In the genomic region with DNA sequence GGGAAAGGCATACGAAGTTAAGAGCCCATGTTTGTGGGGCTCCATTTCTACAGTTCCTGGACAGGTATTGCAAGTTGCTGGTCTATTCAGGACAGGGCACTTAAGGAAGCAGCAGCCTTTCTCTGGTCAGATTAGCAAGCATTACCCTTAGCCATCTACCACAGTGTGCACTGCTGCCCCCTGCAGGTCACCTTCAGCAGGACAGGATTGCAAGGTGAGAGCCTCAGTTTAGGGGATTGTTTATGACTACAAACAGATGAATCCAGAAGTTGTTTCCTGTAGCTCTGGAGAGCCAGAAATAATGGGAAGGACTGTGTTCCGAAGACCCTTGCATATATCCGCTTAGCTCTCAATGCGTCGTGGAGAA, we compare ENCODE assay signal across 8 mouse cellular contexts. TPM values are rescaled to one million over a fixed set of nuclear protein-coding genes. Genes with fewer than 3 reads are reported as not detected.
DNase-seq lines count a peak whose midpoint lies in the region; ATAC-seq and TF ChIP-seq lines count a peak whose summit lies in the region.

No protein-coding gene starts in this region.

- no peak overlapping the region for H3K4me3 ChIP-seq in forebrain, embryonic 14.5 days (ENCODE audit: low read depth, low read length)
- no peak overlapping the region for H3K4me3 ChIP-seq in forebrain, embryonic 16.5 days (replicated peaks; ENCODE audit: low read length)
- no peak overlapping the region for H3K4me3 ChIP-seq in cerebellum, adult 2 months (replicated peaks; ENCODE audit: insufficient read depth, low read depth, low read length)
- no peak overlapping the region for H3K4me3 ChIP-seq in testis, adult 2 months (ENCODE audit: control insufficient read depth, low read depth, low read length)

- H3K9ac ChIP-seq in forebrain, embryonic 14.5 days (ENCODE audit: low read length) = no peak overlapping the region
- no peak overlapping the region for H3K9ac ChIP-seq in forebrain, embryonic 16.5 days (replicated peaks; ENCODE audit: low read depth, low read length)

- no peak for TF ChIP-seq POLR2A in cerebellum, adult 2 months (IDR thresholded peaks at IDR 0.05; ENCODE audit: borderline replicate concordance, insufficient read depth, low read length)
- TF ChIP-seq POLR2A in testis, adult 2 months (IDR thresholded peaks at IDR 0.05; ENCODE audit: control insufficient read depth, low read depth, low read length) = no peak

- H3K36me3 ChIP-seq in forebrain, embryonic 14.5 days (ENCODE audit: control insufficient read depth, insufficient read depth, low read length) = no peaks in the 10 kb centered on the region
- no peaks in the 10 kb centered on the region for H3K36me3 ChIP-seq in forebrain, embryonic 16.5 days (ENCODE audit: control insufficient read depth, insufficient read depth)
- H3K36me3 ChIP-seq in testis, adult 2 months (ENCODE audit: control insufficient read depth, insufficient read depth, low read length) = no peaks in the 10 kb centered on the region

- TF ChIP-seq CTCF in cerebellum, adult 2 months (IDR thresholded peaks at IDR 0.05; ENCODE audit: borderline replicate concordance, insufficient read depth, low read depth, low read length) = peak; percentile 95
- TF ChIP-seq CTCF in testis, adult 2 months (IDR thresholded peaks at IDR 0.05; ENCODE audit: control insufficient read depth, insufficient read depth, insufficient replicate concordance, low read depth, low read length) = peak; percentile 90; the same call in 1 of the 2 replicates

- no peak for ATAC-seq in forebrain, embryonic 14.5 days
- ATAC-seq in forebrain, embryonic 16.5 days = no peak

- H3K4me1 ChIP-seq in forebrain, embryonic 14.5 days (ENCODE audit: control insufficient read depth, insufficient read depth, low read length) = peaks cover 21% of the 10 kb centered on the region
- peaks cover 25% of the 10 kb centered on the region for H3K4me1 ChIP-seq in forebrain, embryonic 16.5 days (replicated peaks; ENCODE audit: control insufficient read depth, insufficient read depth, low read length)
- no peaks in the 10 kb centered on the region for H3K4me1 ChIP-seq in cerebellum, adult 2 months (ENCODE audit: control insufficient read depth, insufficient read depth, low read length)
- peaks cover 14% of the 10 kb centered on the region for H3K4me1 ChIP-seq in testis, adult 2 months (ENCODE audit: control insufficient read depth, insufficient read depth, low read length)

- peak; percentile 11 for DNase-seq in forebrain, embryonic 14.5 days (ENCODE audit: low spot score)
- DNase-seq in ovary, postnatal 36 days (ENCODE audit: low spot score) = peak; percentile 49
- no peak for DNase-seq in ovary, adult 18-20 months (ENCODE audit: low spot score)
- DNase-seq in cerebellum, adult 2 months = peak; percentile 57 to 76
- DNase-seq in heart, postnatal 4 days = peak; percentile 70
- peak; percentile 85 for DNase-seq in lung, postnatal 14 days

- 56% methylated on average over 5 of the region's 5 CpGs for WGBS in forebrain, embryonic 14.5 days
- WGBS in forebrain, embryonic 16.5 days = 65% methylated on average over 5 of the region's 5 CpGs
- 71% methylated on average over 5 of the region's 5 CpGs for WGBS in cerebellum, adult 2 months

- no peaks in the 10 kb centered on the region for H3K9me3 ChIP-seq in forebrain, embryonic 14.5 days (replicated peaks; ENCODE audit: control insufficient read depth, low read length)
- H3K9me3 ChIP-seq in forebrain, embryonic 16.5 days (ENCODE audit: control insufficient read depth, low read length) = no peaks in the 10 kb centered on the region

- no peak overlapping the region for H3K27ac ChIP-seq in forebrain, embryonic 14.5 days (ENCODE audit: low read depth, low read length)
- no peak overlapping the region for H3K27ac ChIP-seq in forebrain, embryonic 16.5 days (ENCODE audit: low read length)
- H3K27ac ChIP-seq in cerebellum, adult 2 months (ENCODE audit: insufficient read depth, low read length) = no peak overlapping the region
- H3K27ac ChIP-seq in testis, adult 2 months (ENCODE audit: control insufficient read depth, insufficient read depth, low read depth, low read length) = no peak overlapping the region

- no peak overlapping the region for H3K4me2 ChIP-seq in forebrain, embryonic 14.5 days (ENCODE audit: low read length)
- no peak overlapping the region for H3K4me2 ChIP-seq in forebrain, embryonic 16.5 days (ENCODE audit: low read length)

- peaks cover 14% of the 10 kb centered on the region for H3K27me3 ChIP-seq in forebrain, embryonic 14.5 days (replicated peaks; ENCODE audit: control insufficient read depth, insufficient read depth, low read length)
- H3K27me3 ChIP-seq in forebrain, embryonic 16.5 days (replicated peaks; ENCODE audit: control insufficient read depth, insufficient read depth, low read length) = peaks cover 12% of the 10 kb centered on the region
- no peaks in the 10 kb centered on the region; the same call in 1 of the 2 replicates for H3K27me3 ChIP-seq in cerebellum, adult 2 months (ENCODE audit: control insufficient read depth, insufficient read depth, low read length)
- peaks cover 10% of the 10 kb centered on the region; the same call in 1 of the 2 replicates for H3K27me3 ChIP-seq in testis, adult 2 months (ENCODE audit: control insufficient read depth, insufficient read depth, low read length)

RNA-seq across cellular contexts. Expression of a gene that starts 3.6 kb away (rescaled TPM):
- 0.74 and 0.99 TPM in 2 replicates for polyA plus RNA-seq in forebrain, embryonic 14.5 days (2014; fragmentation: Nextera tagmentation; extraction: Ambion mirVana)
- polyA plus RNA-seq in forebrain, embryonic 16.5 days (2015; fragmentation: Nextera tagmentation; extraction: Ambion mirVana) = 0.99 and 1.1 TPM in 2 replicates
- 0.46 TPM in 2 replicates for polyA plus RNA-seq in cerebellum, adult 2 months (2012; rRNA removed)
- total RNA-seq in heart, postnatal 4 days (2021) = 1 to 10 TPM; 3.7 to 4.5 TPM
- 0.06 TPM in 1 of 2 replicates, not detected in the other for polyA plus RNA-seq in testis, adult 2 months (2012; rRNA removed)

RNA-seq across cellular contexts. Expression of a gene that starts 18.5 kb away (rescaled TPM):
- 3.9 and 4.0 TPM in 2 replicates for polyA plus RNA-seq in forebrain, embryonic 14.5 days (2014; fragmentation: Nextera tagmentation; extraction: Ambion mirVana)
- polyA plus RNA-seq in forebrain, embryonic 16.5 days (2015; fragmentation: Nextera tagmentation; extraction: Ambion mirVana) = 6.6 and 8.0 TPM in 2 replicates
- polyA plus RNA-seq in cerebellum, adult 2 months (2012; rRNA removed) = 17.5 and 19.3 TPM in 2 replicates
- total RNA-seq in heart, postnatal 4 days (2021) = 1 to 10 TPM; 8.0 to 8.2 TPM
- polyA plus RNA-seq in testis, adult 2 months (2012; rRNA removed) = 3.5 TPM in 2 replicates

RNA-seq across cellular contexts. Expression of a gene that starts 38.5 kb away (rescaled TPM):
- 815 and 924 TPM in 2 replicates for polyA plus RNA-seq in forebrain, embryonic 14.5 days (2014; fragmentation: Nextera tagmentation; extraction: Ambion mirVana)
- 831 and 875 TPM in 2 replicates for polyA plus RNA-seq in forebrain, embryonic 16.5 days (2015; fragmentation: Nextera tagmentation; extraction: Ambion mirVana)
- polyA plus RNA-seq in cerebellum, adult 2 months (2012; rRNA removed) = 295 and 301 TPM in 2 replicates
- 100 to 1,000 TPM; 156 to 173 TPM for total RNA-seq in heart, postnatal 4 days (2021)
- polyA plus RNA-seq in testis, adult 2 months (2012; rRNA removed) = 10.2 and 10.7 TPM in 2 replicates

RNA-seq across cellular contexts. Expression of a gene that starts 39.8 kb away (rescaled TPM):
- polyA plus RNA-seq in forebrain, embryonic 14.5 days (2014; fragmentation: Nextera tagmentation; extraction: Ambion mirVana) = 94.1 and 133 TPM in 2 replicates
- polyA plus RNA-seq in forebrain, embryonic 16.5 days (2015; fragmentation: Nextera tagmentation; extraction: Ambion mirVana) = 117 and 120 TPM in 2 replicates
- 73.6 and 83.0 TPM in 2 replicates for polyA plus RNA-seq in cerebellum, adult 2 months (2012; rRNA removed)
- 10 to 100 TPM; 76.7 to 77.5 TPM for total RNA-seq in heart, postnatal 4 days (2021)
- polyA plus RNA-seq in testis, adult 2 months (2012; rRNA removed) = 14.3 and 19.4 TPM in 2 replicates

Comparison
In these comparisons a context has a peak if more than half of its experiments do, and no peak if none do; other contexts are left out.
1. RNA of a gene that starts 38.5 kb away (polyA plus RNA-seq): 831 to 875 TPM in forebrain, embryonic 16.5 days, 815 to 924 TPM in forebrain, embryonic 14.5 days and 295 to 301 TPM in cerebellum, adult 2 months; 10.2 to 10.7 TPM in testis, adult 2 months; every median in the first group is over 10 times any median in the second.